Mouse (Mus musculus) induced T-regulatory cell, adult 2 months (primary cell): ENCODE measurements around the gene Kprp.
"Not testable (repeated sequence)": the region's sequence is repeated elsewhere in the genome, so short reads cannot be mapped to it uniquely, and the experiment has no call there.

Experiments used
- DNase-seq: peaks from one replicate; pipeline ENCODE4 v3.0.0-alpha.2; 2012; ENCODE audit warnings: low read depth

Gene Kprp

DNA sequence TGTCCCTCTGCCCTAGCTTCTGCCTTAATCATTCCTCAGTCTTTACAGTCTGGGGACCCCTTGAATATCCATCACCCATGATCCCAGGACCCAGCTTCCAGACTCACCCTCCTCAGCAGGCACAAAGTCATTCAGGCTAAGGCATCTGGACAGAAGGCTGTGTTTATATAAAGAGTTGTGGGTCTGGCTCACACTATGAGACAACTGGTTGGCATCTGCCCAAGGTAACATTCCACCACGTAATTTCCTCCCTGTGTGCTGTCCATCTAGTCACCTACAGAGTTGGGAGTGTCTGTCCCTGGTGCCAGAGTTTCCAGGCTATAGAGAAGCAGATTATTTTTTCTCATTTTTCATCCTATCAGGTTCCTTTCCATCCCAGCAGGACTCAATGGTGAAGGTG lies at the start of gene Kprp:
Gene Kprp, minus strand, starts transcription at position 140 of the 400 bp plus-strand sequence.
- DNase-seq, result no peak

- no peak for DNase-seq
Observed at GRCm38 (mm10) chr3:92874180-92874579, 47.1 kb upstream of the Kprp start.

GRCm38 (mm10) chr3:92870116-92870515 lies 43.1 kb upstream of the Kprp start, which contains the start of gene 2310050C09Rik:
2310050C09Rik (minus strand) TSS chr3:92870216.
- no peak for DNase-seq

DNA sequence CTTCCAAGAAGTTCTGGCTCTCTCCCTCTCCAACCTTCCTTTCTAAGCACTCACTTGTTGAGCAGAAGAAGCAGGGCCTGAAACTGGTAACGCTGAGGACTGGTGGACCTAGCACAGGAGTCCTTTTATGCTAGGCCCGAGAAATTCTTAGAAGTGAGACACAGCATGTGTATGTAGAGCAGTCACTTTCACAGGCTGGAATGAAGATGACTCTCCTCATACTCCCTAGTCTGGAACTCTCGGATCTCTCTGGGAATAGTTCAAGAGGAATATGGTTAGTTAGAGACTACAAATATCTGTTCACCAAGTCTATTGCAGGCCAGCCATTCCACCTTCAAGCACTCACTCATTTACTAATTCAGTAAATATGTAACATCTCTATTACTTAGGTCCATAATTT lies 24.1 kb upstream of the Kprp start, which contains the start of gene Lce1l:
Gene Lce1l, minus strand, starts transcription at position 101 of the 400 bp plus-strand sequence.
- DNase-seq, result no peak

- no peak for DNase-seq
Observed at GRCm38 (mm10) chr3:92825808-92826207, 1.2 kb downstream of the Kprp start.

DNA sequence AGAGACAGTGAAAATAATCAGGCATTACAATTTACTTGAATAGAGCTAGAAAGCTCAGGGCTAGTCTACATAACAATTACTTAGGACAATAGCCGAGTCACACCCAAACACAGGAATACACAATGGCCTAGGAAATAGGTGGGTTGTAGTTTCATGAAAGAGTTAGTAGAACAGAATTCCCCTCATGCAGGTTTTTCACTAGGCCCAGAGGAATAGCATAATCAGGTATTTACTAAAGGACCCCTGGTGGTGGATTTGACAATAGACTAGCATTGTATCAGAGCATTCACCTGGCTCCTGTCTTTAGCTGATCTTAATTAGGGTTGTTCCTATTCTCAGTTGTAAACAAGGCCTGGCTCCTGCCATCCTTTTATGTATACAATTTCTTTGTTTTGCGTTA lies 11.0 kb downstream of the Kprp start:
- DNase-seq, result not testable (repeated sequence)

GRCm38 (mm10) chr3:92815581-92815980 lies 11.5 kb downstream of the Kprp start:
- no peak for DNase-seq

DNA sequence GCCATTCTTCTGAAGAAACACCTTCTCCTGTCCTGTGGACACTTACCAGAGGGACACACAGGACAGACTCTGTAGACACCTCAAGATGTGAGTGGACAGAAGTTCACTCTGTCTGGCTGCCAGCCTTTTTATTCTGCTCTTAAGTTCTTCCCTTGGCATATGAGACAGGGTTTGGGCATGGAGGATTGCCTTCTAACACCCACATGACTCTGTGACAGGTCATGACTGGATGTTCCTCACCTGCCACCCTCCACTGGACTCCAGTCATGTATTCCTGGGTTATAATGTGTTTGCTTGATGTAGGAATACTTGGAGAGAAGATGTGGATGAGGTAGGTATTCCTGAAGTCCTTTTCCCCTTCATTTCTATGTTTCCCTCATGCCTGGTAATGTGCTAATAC lies 19.3 kb downstream of the Kprp start, which contains the start of gene Lce1k:
Gene Lce1k, minus strand, starts transcription at position 101 of the 400 bp plus-strand sequence.
- DNase-seq, result no peak

DNA sequence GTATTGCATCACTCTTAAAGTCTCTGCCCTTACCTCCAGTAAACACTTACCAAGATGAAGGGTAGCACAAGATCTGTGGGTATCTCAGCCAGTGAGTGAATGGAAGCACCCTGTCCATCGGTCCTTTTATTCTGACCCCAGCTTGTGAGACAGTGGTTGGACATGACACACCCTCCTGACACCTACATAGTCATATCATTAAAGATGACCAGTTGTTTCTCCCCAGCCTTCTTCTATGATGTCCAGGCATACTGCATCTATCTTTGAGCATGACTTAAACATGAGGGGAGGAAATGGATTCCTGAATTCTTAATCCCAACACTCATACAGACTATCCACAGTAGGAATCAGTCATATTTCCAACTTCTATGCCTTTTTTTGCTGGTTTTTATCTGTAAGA lies 36.6 kb downstream of the Kprp start, which contains the start of gene Lce1j:
Gene Lce1j, minus strand, starts transcription at position 101 of the 400 bp plus-strand sequence.
- no peak for DNase-seq

DNA sequence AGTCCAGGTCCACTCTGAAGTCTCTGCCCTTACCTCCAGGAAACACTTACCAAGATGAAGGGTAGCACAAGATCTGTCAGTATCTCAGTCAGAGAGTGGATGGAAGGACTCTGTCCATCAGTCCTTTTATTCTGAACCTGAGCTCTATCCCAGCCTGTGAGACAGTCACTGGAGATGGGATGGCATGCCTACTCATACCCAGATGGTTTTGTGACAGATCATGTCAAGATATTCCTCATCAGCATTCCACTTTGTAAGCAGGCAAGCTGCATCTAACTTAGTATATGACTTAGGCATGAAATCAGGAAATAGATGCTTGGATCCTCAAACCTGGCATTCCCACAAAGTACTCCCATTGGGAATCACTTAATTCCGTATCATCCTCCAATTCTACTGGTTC lies 48.2 kb downstream of the Kprp start, which contains the start of gene Lce1i:
Gene Lce1i, minus strand, starts transcription at position 101 of the 400 bp plus-strand sequence.
- DNase-seq, result no peak
